Mouse (Mus musculus) neural tube, embryonic 11.5 days (tissue): ENCODE measurements around the gene Nol3. TPM values are rescaled to one million over a fixed set of nuclear protein-coding genes. Genes with fewer than 3 reads are reported as not detected.
"Not testable (repeated sequence)": the region's sequence is repeated elsewhere in the genome, so short reads cannot be mapped to it uniquely, and the experiment has no call there.

Experiments used
- ATAC-seq: fragments of 200-750 bp; cut with Nextera tagmentation; 2 replicates; pipeline ENCODE4 v1.8.0; 2017; ENCODE audit warnings: moderate number of reproducible peaks, mild to moderate bottlenecking, moderate TSS enrichment, moderate library complexity; ENCODE audit not compliant: insufficient read depth, low FRiP score, low TSS enrichment
- DNase-seq: peaks from one replicate; pipeline ENCODE4 v3.0.0-alpha.2; 2015; ENCODE audit warnings: low spot score
- H3K27ac ChIP-seq: fragments of 300-500 bp; sonication (generic); 2 replicates; pipeline ENCODE4 v1.5.1; 2014; ENCODE audit warnings: low read depth, mild to moderate bottlenecking, low read length
- H3K27me3 ChIP-seq: fragments of 300-500 bp; sonication (generic); 2 replicates; pipeline ENCODE4 v1.6.1; 2014; ENCODE audit warnings: mild to moderate bottlenecking, low read length, mixed read lengths; ENCODE audit not compliant: control insufficient read depth, insufficient read depth
- H3K36me3 ChIP-seq: fragments of 300-500 bp; sonication (generic); 2 replicates; pipeline ENCODE4 v1.6.1; 2014; ENCODE audit warnings: mild to moderate bottlenecking, low read length, moderate library complexity, mixed read lengths; ENCODE audit not compliant: control insufficient read depth, insufficient read depth
- H3K4me1 ChIP-seq: fragments of 300-500 bp; sonication (generic); 2 replicates; pipeline ENCODE4 v1.6.1; 2014; ENCODE audit warnings: low read length, mixed read lengths; ENCODE audit not compliant: control insufficient read depth, insufficient read depth
- H3K4me2 ChIP-seq: fragments of 300-500 bp; sonication (generic); 2 replicates; pipeline ENCODE4 v1.6.1; 2014; ENCODE audit warnings: low read depth, mild to moderate bottlenecking, moderate library complexity
- H3K4me3 ChIP-seq: fragments of 300-500 bp; sonication (generic); 2 replicates; pipeline ENCODE4 v1.5.1; 2014; ENCODE audit warnings: low read depth, low read length
- H3K9ac ChIP-seq: fragments of 300-500 bp; sonication (generic); 2 replicates; pipeline ENCODE4 v1.6.1; 2014; ENCODE audit warnings: mild to moderate bottlenecking, low read length
- H3K9me3 ChIP-seq: fragments of 300-500 bp; sonication (generic); 2 replicates; pipeline ENCODE4 v1.6.1; 2016; ENCODE audit warnings: low read length; ENCODE audit not compliant: control insufficient read depth
- WGBS: fragments of 180-500 bp; shearing (Covaris S2); extraction: QIAGEN DNeasy Blood & Tissue Kit; methylation state at CpG from one replicate; pipeline ENCODE4 v1.1.7; 2014; 5-methylcytosine and 5-hydroxymethylcytosine counted together
- polyA plus RNA-seq: library from polyadenylated mRNA; unstranded; fragments of >200 nt; fragmentation: Nextera tagmentation; extraction: Ambion mirVana; gene quantifications from 2 replicates; pipeline ENCODE4 v1.2.1, GENCODE M21; 2014

Nol3 gene
- polyA plus RNA-seq, 1 experiment from 2014 or later, result 3.5 TPM

GRCm38 (mm10) chr8:105290554-105291314, 14.8 kb downstream of the Nol3 start:
- WGBS, result 9% methylated on average over 31 of the region's 31 CpGs
- ATAC-seq, result no peak
- H3K9ac ChIP-seq, result no peak overlapping the region

GRCm38 (mm10) chr8:105291364-105291763, 15.4 kb downstream of the Nol3 start:
- H3K27ac ChIP-seq, H3K9me3 ChIP-seq, ATAC-seq, DNase-seq, H3K4me2 ChIP-seq, H3K36me3 ChIP-seq, H3K9ac ChIP-seq, H3K4me3 ChIP-seq: not testable (repeated sequence)
- 89% methylated on average over 8 of the region's 8 CpGs for WGBS
- H3K27me3 ChIP-seq, result peaks cover 11% of the 10 kb centered on the region
- H3K4me1 ChIP-seq, result 0 out of 2 replicates have a peak, but pooled peaks cover 10% of the 10 kb centered on the region

More at GRCm38 (mm10) chr8:105290554-105291314, 14.8 kb downstream of the Nol3 start:
- Histone ChIP-seq H3K4me3 (peak overlapping the region; percentile 47; the same call in 1 of the 2 replicates), H3K4me1 (0 out of 2 replicates have a peak, but pooled peaks cover 10% of the 10 kb centered on the region), H3K4me2 (peak overlapping the region; percentile 74), H3K27ac (no peak overlapping the region), H3K9me3 (no peaks in the 10 kb centered on the region), H3K36me3 (no peaks in the 10 kb centered on the region), H3K27me3 (peaks cover 11% of the 10 kb centered on the region)
- DNase-seq, result peak; percentile 91

- DNase-seq, H3K36me3 ChIP-seq, H3K27ac ChIP-seq, H3K4me3 ChIP-seq, ATAC-seq, H3K4me2 ChIP-seq, H3K9ac ChIP-seq, H3K9me3 ChIP-seq: not testable (repeated sequence)
- 0 out of 2 replicates have a peak, but pooled peaks cover 10% of the 10 kb centered on the region for H3K4me1 ChIP-seq
- WGBS, result 73% methylated on average over 3 of the region's 3 CpGs
- H3K27me3 ChIP-seq, result peaks cover 11% of the 10 kb centered on the region
Measured at GRCm38 (mm10) chr8:105291802-105292201, 15.9 kb downstream of the Nol3 start.

DNA sequence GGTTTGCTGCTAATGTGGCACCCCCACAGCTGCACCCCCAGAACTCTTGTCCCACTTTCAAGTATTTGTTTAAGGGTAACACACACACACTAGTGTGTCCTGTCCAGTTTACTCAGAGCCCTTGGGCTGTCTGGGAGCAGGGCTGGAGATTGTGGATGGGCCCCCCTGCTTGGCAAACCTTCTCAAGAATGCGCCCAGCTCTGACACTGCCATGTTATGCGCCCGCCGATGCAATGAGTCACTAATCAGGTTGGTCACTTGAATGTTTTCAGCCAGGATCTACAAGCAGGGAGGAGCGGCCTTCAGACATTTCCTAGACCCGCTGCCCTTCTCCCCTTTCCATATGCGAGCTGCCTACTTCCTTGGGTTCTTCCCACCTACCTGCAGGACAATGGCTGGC, 16.5 kb downstream of the Nol3 start:
- DNase-seq, result no peak
- Histone ChIP-seq H3K27me3 (peaks cover 11% of the 10 kb centered on the region), H3K4me3 (no peak overlapping the region), H3K4me2 (no peak overlapping the region), H3K27ac (no peak overlapping the region), H3K9me3 (no peaks in the 10 kb centered on the region), H3K36me3 (no peaks in the 10 kb centered on the region), H3K4me1 (0 out of 2 replicates have a peak, but pooled peaks cover 10% of the 10 kb centered on the region), H3K9ac (no peak overlapping the region)
- ATAC-seq, result no peak
- WGBS, result 74% methylated on average over 7 of the region's 7 CpGs

GRCm38 (mm10) chr8:105293405-105293804, 17.5 kb downstream of the Nol3 start:
- 67% methylated on average over 19 of the region's 19 CpGs for WGBS
- Histone ChIP-seq H3K9me3 (no peaks in the 10 kb centered on the region), H3K27ac (no peak overlapping the region), H3K4me2 (no peak overlapping the region), H3K4me3 (no peak overlapping the region), H3K4me1 (peaks cover 11% of the 10 kb centered on the region), H3K9ac (no peak overlapping the region), H3K27me3 (peaks cover 11% of the 10 kb centered on the region), H3K36me3 (no peaks in the 10 kb centered on the region)
- ATAC-seq, result no peak
- DNase-seq, result no peak

- Histone ChIP-seq H3K4me3 (no peak overlapping the region), H3K27me3 (peaks cover 11% of the 10 kb centered on the region), H3K9me3 (no peaks in the 10 kb centered on the region), H3K27ac (no peak overlapping the region), H3K36me3 (no peaks in the 10 kb centered on the region), H3K9ac (no peak overlapping the region), H3K4me2 (no peak overlapping the region), H3K4me1 (peaks cover 15% of the 10 kb centered on the region)
- ATAC-seq (no peak), DNase-seq (no peak)
- 70% methylated on average over 9 of the region's 9 CpGs for WGBS
Measured at GRCm38 (mm10) chr8:105294776-105295175, 18.8 kb downstream of the Nol3 start.

DNA sequence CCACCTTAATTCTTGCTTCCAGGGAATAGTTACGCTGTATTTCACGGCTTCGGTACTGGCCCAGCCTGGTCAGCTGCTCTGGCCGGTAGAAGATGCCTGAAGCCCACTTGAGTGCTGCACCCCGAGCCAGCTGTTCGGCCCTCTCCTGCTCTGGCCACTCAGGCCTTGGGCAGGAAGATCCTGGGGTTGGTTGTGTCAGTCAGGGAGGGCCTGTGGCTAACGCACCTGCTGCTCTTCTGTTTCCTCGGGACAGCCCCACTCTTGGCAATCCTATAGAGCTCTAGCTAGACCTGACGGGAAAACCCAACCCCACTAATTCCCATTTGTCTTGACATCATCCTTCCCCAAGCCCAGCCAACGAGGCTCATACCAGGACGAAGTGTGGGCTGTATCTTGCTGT, 19.3 kb downstream of the Nol3 start:
- DNase-seq (no peak), ATAC-seq (no peak)
- Histone ChIP-seq H3K4me3 (no peak overlapping the region), H3K36me3 (peaks cover 2% of the 10 kb centered on the region; the same call in 1 of the 2 replicates), H3K27ac (no peak overlapping the region), H3K9ac (no peak overlapping the region), H3K4me2 (no peak overlapping the region), H3K27me3 (peaks cover 7% of the 10 kb centered on the region), H3K4me1 (peaks cover 12% of the 10 kb centered on the region), H3K9me3 (no peaks in the 10 kb centered on the region)
- WGBS, result 75% methylated on average over 11 of the region's 11 CpGs

DNA sequence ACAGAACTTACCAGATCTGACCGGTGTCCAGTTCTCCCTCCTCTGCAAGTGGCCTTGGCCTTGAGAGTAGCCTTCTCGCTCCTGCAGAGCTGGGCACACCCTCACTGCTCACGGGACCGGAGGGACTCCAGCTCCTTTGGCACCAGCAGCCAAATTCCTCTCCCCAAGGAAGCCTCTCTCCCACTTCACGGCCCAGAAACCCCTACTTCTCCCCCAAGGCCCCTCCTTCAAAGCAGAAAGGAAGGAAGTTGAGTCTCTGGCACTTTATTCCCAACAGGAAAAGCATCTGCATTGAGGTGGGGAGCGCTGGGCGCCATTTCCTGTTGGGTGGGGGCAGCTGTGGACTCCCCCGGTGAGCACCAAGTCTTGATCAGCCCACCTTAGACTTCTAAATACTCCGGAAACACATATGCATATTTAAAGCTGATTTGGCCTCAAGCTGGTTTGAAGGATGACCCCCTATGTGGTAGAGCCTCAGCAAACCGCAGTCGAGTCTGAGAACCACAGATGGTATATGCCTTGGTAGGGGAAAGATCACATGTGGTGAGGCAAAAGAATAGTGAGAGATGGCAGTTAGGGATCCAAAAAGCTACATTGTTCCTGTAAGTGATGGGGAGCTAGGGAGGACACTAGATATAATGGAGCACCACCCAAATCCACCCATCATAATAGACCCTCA, 20.1 kb downstream of the Nol3 start, which contains the start of gene Exoc3l:
Gene Exoc3l (minus strand): TSS at position 207 of the 679 bp plus-strand sequence.
- Histone ChIP-seq H3K27ac (no peak within 1 kb of the TSS), H3K36me3 (peaks cover 6% of the 10 kb centered on the region), H3K4me1 (peaks cover 9% of the 10 kb centered on the region), H3K9me3 (no peaks in the 10 kb centered on the region), H3K27me3 (no peaks in the 10 kb centered on the region), H3K4me2 (peak within 1 kb of the TSS; percentile 97; the same call in 1 of the 2 replicates), H3K9ac (no peak within 1 kb of the TSS), H3K4me3 (peak within 1 kb of the TSS; percentile 97; the same call in 1 of the 2 replicates)
- ATAC-seq, result no peak
- WGBS, result 60% methylated on average over 11 of the region's 11 CpGs
- no peak for DNase-seq
